Mouse (Mus musculus) retina, adult 2 months (tissue): ENCODE data around the gene Notch2.

Source experiments
- DNase-seq: peaks from one replicate; pipeline ENCODE4 v3.0.0-alpha.2; 2012; ENCODE audit warnings: low read depth, low spot score

Gene Notch2

DNA sequence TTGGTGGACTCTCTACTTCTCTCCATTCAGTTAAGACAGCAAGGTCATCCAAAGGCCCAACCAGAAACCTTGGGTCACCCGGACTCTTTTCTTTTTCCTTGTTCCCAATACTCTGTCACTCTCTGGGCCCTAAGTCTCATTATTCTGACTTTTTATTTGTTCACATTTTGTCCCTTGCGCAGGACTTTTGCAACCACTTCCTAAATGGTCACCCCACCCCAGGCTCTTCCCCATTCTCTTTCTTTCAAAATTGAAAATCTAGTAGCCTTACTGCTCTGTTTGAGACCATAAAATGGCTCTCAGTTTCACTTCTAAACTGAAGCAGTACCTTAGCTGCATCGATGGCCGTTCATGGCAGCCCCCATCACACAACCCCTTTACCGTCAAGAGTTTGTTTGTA, 18.5 kb upstream of the Notch2 start:
- no peak for DNase-seq

DNA sequence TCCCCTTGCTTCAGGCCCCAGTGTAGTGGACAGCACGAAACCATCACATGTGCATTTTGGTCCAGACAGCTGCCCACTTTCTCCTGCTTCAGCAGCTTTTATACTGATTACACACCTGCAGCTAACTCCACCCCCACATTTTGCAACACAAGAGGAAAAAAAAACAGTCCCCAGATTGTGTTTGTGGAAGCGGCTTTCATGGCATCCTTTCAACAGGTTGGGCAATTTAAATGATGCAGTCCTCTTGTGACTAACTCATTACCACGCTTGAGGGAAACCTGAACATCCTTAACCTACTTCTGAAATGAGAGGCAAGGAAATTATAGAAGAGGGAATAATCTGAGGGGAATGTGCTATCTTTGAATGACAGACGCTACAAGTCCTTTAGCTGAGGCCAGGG, 15.0 kb upstream of the Notch2 start:
- DNase-seq: no peak

DNA sequence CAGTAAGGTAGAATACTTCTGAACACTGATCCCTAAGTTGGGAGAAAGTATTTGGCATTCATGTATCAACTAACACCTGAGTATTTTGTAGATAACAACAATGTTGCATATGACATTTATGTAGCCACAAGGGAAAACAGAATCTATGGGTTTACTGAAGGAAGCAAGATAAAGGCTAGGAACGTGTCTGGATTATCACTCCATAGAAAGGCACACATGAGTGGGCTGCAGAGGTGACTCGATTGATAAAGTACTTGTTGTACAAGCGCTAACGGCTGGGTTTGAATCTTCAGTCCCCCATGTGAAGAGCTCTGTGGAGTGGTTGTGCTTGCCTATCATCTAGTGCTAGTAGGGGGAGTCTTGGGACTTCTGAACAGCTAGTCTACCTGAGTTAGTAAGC, 9.8 kb upstream of the Notch2 start:
- no peak for DNase-seq

- DNase-seq: no peak
Measured at GRCm38 (mm10) chr3:98004231-98004630, 9.1 kb upstream of the Notch2 start.

DNA sequence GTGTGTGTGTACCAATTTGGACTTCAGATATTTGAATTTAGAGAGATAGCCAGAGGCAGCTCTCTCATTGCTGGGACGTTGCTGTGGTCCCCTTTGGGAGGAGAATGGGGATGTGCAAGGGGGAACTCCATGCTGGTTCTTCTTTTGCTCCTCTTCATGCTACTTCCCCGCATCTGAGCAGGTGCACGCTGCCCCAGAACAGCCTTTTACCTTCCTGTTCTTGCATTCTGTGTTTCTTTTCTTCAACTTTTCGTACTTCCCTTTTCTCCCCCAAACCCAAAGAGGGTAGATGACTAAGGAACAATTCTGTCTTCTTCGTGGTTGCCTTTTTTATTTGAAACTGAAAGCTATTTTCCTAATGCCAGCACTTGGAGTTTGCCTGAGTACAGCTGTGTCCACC, 8.0 kb upstream of the Notch2 start:
- DNase-seq: no peak

DNA sequence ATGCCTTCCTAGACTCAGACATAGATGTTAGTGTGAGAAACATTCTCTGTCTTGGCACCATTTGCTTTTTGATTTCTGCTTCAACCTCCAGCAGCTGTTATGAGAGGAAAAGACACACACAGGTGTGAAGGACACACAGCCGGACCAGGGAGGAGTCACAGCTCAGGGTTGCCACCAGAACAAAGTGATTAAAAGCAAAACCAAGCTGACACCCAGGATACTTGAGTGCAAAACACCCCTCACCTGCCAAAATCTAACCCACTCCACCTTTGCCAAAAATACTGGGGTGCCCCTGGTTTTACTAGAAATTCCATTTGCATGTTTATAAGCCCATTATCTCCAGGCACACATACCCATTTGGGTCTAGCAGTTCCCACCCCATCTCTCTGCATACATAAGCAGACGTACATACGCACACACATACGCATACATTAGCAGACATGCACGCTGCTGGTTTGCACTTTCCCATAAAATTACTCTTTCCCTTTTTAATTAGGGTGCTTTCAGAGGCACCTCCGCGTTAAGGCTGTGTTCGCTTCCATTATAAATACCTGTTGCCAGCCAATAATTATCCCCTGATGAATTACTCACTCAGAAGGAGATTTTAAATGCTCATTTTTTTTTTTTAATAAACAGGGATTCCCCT, 7.2 kb upstream of the Notch2 start:
- no peak for DNase-seq

DNA sequence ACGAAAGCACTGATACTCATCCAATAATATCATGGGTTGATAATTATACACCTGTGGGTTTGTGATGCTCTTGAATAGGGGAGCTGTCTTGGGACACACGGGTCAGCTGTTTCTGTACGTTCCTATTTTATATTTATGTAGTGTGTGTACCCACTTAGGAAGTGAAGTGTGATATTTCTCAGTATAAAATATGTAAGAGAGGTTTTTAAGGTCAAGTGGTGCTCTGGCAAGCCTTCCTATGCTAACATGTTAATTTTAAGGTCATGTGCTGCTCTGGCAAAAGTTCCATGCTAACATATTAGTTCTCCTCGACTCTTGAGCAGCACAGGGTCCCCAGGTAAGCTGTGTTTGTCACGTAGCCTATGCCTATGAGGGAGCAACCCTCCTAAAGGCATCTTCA, 6.4 kb upstream of the Notch2 start:
- no peak for DNase-seq

- no peak for DNase-seq
Measured at GRCm38 (mm10) chr3:98008143-98008542, 5.2 kb upstream of the Notch2 start.

GRCm38 (mm10) chr3:98009190-98009840, 4.0 kb upstream of the Notch2 start:
- no peak for DNase-seq

DNA sequence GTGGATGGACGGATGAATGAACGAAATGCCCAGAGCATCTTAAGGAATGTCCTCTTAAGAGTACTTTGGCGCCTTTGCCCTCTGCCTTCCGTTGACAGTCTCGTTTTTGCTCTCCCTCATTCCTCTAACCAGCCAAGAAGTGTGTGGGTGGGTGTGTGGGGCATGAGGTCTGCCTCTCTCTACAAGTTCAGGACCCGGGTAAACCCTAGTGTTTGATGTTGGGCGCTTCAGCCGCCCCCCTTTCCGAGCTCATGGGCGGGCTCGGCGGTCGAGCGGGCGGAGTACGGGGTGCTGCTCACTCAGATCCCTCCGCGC, 284 bp upstream of the Notch2 start:
- no peak for DNase-seq

DNA sequence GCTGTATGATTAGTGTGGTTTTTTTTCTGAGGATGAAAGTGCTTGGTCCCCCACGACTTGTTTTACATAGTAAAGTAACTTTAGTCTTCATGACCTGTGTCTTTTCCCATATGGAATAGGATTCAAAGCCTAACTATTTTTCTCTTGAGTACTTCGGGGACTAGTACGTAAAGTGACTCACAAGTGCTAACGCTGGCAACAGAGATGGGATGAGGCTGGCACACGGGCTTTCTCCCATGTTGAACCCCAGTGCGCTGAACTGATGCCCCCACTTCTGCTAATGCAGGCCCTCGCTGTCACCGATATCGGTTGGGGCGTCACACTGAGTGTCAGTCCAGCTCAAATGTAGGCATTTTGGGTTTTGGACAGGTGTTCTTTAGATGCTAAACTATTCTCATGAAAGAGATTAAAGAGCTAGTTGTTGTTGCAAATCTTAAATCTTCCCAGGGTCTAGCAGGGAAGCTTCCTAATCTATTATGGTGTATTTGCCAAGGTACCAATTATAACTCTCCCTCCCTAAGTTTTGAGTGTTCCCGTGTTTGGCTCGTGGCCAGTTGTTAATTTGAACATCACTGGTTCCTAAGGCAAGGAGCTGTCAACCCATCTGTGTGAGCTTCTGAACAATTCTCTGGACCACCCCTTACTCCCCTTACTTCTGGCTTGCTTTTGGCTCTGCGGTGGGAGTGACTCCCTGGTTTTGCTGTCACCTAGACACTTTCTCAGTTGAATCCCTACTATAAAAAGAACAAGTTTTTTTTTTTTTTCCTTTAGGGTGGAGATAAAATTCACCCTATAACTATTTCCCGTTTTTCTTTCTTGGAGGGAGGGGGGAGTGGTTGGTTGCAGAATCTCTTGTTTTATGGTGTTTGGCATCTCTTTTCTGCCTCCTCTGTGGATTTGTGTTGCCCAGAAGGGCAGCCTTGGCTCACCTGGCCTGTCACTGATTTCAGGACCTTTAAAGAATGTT, 2.2 kb downstream of the Notch2 start:
- no peak for DNase-seq

- DNase-seq: no peak
Measured at GRCm38 (mm10) chr3:98016901-98017591, 3.7 kb downstream of the Notch2 start.

DNA sequence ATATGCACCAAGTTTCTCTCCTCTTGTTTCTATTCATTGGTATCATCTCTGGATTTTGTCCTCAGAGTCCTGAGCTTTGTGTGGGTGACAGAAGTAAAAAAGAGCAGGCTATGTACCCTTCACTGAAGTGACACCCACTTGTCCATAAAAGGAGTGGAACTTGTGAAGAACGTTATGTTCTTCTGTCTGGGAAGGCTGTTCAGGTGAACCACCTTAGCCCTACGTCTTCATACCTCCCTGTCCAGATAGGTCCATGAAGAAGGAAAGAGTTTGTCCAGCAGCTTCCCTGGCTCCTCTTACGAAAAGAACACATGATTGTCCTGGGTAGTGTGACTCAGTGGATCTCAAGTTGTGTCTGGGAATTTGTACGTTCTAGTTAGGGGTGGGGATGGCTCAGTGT, 4.9 kb downstream of the Notch2 start:
- DNase-seq: no peak

DNA sequence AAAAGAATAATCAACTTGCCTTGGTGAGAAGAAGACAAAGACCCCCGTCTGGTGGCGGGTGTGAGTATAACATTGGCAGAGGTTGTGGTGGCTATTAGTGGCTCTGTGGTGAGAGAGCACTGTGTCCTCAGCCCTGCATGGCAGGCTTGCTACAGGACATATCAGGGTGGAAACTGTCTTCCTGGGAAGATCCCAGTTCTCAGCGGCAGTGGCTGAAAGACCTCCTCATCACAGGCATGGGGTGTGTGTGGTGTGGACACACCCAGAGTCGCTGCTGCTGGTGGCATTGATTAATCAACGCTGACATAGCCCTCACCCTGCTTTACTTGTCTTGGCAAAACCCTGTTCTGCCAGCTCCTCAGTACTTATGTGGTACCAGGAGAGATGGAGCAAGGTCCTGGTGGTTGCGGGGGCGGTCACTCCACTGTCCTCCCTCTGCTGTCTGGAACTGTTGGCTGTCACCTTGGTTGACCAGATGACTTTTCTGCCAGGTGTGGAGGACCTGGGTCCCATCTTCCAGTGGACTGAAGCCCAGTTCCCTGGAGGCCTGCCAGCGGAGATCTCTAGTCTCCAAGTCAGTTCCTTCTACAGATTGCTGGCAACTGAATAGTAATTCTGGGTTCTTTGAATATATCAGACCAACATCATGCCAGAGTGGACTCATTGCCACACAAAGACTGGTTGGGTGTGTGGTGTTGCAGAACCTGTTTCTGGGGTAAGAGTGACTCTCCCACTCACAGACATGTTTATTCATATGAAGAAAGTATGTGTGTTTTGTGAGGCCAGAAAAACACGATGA, 7.3 kb downstream of the Notch2 start:
- DNase-seq: no peak

DNA sequence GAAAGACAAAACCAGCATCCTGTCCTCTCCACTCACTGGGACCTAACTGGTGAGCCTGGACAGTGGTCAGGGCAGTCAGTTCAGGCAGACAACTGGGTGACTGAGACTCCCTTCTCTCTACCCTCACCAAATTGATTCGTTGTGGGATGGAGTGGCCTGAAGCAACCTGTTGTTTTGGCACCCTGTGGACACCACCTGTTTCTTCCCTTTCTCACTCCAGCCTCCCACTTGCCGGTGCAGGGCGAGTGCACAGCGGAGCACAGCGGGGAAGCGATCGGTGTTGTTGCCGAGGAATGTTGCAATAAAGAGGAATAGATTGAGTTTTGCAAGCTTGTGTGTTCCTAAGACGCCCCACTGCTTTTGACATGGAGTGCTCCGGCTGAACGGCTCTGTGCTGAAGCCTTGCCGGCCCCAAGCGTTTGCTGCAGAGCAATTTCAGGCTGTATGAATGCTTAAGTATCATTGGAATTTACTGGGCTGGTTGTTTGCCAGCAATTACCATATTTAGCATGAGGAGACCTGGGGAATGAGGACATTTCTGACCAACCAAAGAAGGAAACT, 11.0 kb downstream of the Notch2 start:
- DNase-seq: no peak

DNA sequence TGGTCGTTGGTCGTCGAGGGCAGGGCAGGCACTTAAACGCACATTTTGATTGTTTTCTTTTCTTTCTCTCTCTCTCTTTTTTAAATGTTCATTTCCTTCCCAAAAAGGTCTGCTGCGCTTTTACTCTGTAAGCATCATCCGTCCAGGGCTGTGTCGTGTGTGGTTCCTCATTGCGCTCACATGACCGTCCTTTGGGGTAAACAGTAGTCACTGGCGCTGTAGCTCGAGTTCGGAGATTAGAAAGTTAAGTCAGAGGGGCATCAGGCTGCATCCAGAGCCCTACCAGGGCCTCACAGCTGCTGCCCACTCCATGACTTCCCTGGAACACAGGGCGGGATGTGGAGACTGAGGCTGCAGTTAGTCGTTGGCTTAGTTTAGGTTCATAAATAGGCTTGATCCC, 12.2 kb downstream of the Notch2 start:
- DNase-seq: no peak

DNA sequence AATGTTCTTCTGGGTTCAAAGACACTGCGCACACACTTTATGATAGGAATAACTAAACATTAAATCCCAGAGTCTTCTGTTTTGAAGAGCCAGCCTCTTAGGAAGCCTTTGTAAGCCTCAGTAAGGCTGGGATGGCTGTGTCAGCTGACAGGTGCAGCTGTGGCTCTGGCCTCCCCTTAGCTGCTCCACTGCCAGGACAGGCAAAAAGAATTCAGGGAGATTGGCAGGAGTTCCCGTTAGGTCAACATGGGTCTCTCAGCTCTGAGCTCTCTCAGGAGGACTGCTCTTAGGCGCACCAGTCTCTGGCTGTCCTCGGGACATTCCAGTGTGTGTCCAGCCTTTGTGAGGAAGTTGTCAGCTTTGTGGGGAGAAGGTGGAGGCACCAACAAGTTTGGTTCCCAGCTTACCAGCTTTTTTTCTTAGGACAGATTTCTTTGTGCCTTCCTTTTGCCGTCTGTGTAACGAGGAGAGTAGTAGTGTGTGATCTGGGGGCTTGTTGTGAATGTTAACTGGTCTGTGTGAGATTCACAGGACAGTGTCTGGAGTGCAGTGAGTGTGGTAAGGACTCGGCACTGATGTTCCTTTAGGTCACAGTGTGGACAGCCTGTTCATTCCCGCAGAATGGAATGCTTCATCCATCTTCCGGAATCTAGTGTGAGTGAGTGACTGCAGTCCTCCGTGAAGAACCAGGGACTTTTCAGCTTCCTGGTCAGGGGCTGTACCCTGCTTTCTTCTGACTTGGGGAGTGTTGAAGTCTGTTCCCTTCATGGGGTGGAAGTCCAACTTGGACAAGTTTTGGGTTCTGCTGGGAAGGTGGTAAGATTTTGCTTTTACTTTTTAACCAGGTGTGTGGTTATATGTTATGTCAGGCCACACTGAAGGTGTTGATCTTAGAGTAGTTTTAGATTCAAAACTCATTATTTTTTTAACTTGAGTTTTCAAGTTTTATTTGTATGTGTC, 12.9 kb downstream of the Notch2 start:
- DNase-seq: no peak

- DNase-seq: no peak
Measured at GRCm38 (mm10) chr3:98027371-98027774, 14.0 kb downstream of the Notch2 start.

- DNase-seq: no peak
Measured at GRCm38 (mm10) chr3:98028072-98028471, 14.7 kb downstream of the Notch2 start.

- DNase-seq: no peak
Measured at GRCm38 (mm10) chr3:98028936-98029335, 15.6 kb downstream of the Notch2 start.
